Mouse (Mus musculus): ENCODE data around the gene Tom1l2. TPM values are rescaled to one million over a fixed set of nuclear protein-coding genes. Genes with fewer than 3 reads are reported as not detected.

Gene Tom1l2
- polyA plus RNA-seq (2016; fragmentation: Nextera tagmentation; extraction: Ambion mirVana) = 12.6 and 18.9 TPM in 2 replicates

GRCm38 (mm10) chr11:60352559-60353411 lies at the start of gene Tom1l2, which contains the start of gene Drc3:
Gene Tom1l2, minus strand, starts transcription at chr11:60352905.
Gene Drc3, plus strand, starts transcription at chr11:60353329.
- Histone ChIP-seq H3K9me3 (replicated peaks) (no peaks in the 10 kb centered on the region), H3K27me3 (ENCODE audit: low read depth, poor library complexity, severe bottlenecking) (no peaks in the 10 kb centered on the region), H3K27ac (peak within 1 kb of the TSS; percentile 79), H3K4me1 (peaks cover 19% of the 10 kb centered on the region), H3K4me3 (peak within 1 kb of the TSS; percentile 81), H3K36me3 (no peaks in the 10 kb centered on the region)
- peak; percentile 98 for DNase-seq (ENCODE audit: low spot score)
- under 1% methylated on average over 57 of the region's 57 CpGs for WGBS

GRCm38 (mm10) chr11:60397172-60397571 lies 44.5 kb upstream of the Tom1l2 start:
- no peak overlapping the region for H3K4me3 ChIP-seq
- H3K9me3 ChIP-seq (replicated peaks) = no peaks in the 10 kb centered on the region
- H3K36me3 ChIP-seq = peaks cover 31% of the 10 kb centered on the region
- H3K27ac ChIP-seq = no peak overlapping the region
- 84% methylated on average over 2 of the region's 2 CpGs for WGBS
- no peak for DNase-seq (ENCODE audit: low spot score)
- H3K27me3 ChIP-seq (ENCODE audit: low read depth, poor library complexity, severe bottlenecking) = no peaks in the 10 kb centered on the region
- H3K4me1 ChIP-seq = no peaks in the 10 kb centered on the region

- WGBS = 86% methylated on average over 6 of the region's 6 CpGs
- no peak overlapping the region for H3K27ac ChIP-seq
- no peaks in the 10 kb centered on the region for H3K9me3 ChIP-seq (replicated peaks)
- no peak overlapping the region for H3K4me3 ChIP-seq
- no peaks in the 10 kb centered on the region for H3K4me1 ChIP-seq
- DNase-seq (ENCODE audit: low spot score) = no peak
- peaks cover 25% of the 10 kb centered on the region for H3K36me3 ChIP-seq
- no peaks in the 10 kb centered on the region for H3K27me3 ChIP-seq (ENCODE audit: low read depth, poor library complexity, severe bottlenecking)
Observed at GRCm38 (mm10) chr11:60396546-60396945, 43.8 kb upstream of the Tom1l2 start.

GRCm38 (mm10) chr11:60391346-60391745 lies 38.6 kb upstream of the Tom1l2 start:
- WGBS = 86% methylated on average over 6 of the region's 6 CpGs
- Histone ChIP-seq H3K4me3 (no peak overlapping the region), H3K36me3 (no peaks in the 10 kb centered on the region), H3K27ac (no peak overlapping the region), H3K27me3 (ENCODE audit: low read depth, poor library complexity, severe bottlenecking) (no peaks in the 10 kb centered on the region), H3K9me3 (replicated peaks) (no peaks in the 10 kb centered on the region), H3K4me1 (no peaks in the 10 kb centered on the region)
- DNase-seq (ENCODE audit: low spot score) = no peak

GRCm38 (mm10) chr11:60387944-60388343 lies 35.2 kb upstream of the Tom1l2 start:
- Histone ChIP-seq H3K9me3 (replicated peaks) (no peaks in the 10 kb centered on the region), H3K4me1 (peaks cover 15% of the 10 kb centered on the region), H3K27ac (no peak overlapping the region), H3K4me3 (no peak overlapping the region), H3K27me3 (ENCODE audit: low read depth, poor library complexity, severe bottlenecking) (peaks cover 21% of the 10 kb centered on the region; the same call in 1 of the 2 replicates), H3K36me3 (no peaks in the 10 kb centered on the region)
- no peak for DNase-seq (ENCODE audit: low spot score)
- 85% methylated on average over 2 of the region's 2 CpGs for WGBS

- no peak overlapping the region for H3K27ac ChIP-seq
- DNase-seq (ENCODE audit: low spot score) = no peak
- no peaks in the 10 kb centered on the region for H3K36me3 ChIP-seq
- peaks cover 21% of the 10 kb centered on the region; the same call in 1 of the 2 replicates for H3K27me3 ChIP-seq (ENCODE audit: low read depth, poor library complexity, severe bottlenecking)
- peaks cover 15% of the 10 kb centered on the region for H3K4me1 ChIP-seq
- no peak overlapping the region for H3K4me3 ChIP-seq
- H3K9me3 ChIP-seq (replicated peaks) = no peaks in the 10 kb centered on the region
- 89% methylated on average over 5 of the region's 5 CpGs for WGBS
Observed at GRCm38 (mm10) chr11:60385946-60386345, 33.2 kb upstream of the Tom1l2 start.

GRCm38 (mm10) chr11:60384762-60385421 lies 32.2 kb upstream of the Tom1l2 start:
- no peak for DNase-seq (ENCODE audit: low spot score)
- peaks cover 15% of the 10 kb centered on the region for H3K4me1 ChIP-seq
- peak overlapping the region; percentile 31 for H3K4me3 ChIP-seq
- peaks cover 21% of the 10 kb centered on the region; the same call in 1 of the 2 replicates for H3K27me3 ChIP-seq (ENCODE audit: low read depth, poor library complexity, severe bottlenecking)
- H3K27ac ChIP-seq = peak overlapping the region; percentile 51; the same call in 1 of the 2 replicates
- H3K36me3 ChIP-seq = no peaks in the 10 kb centered on the region
- H3K9me3 ChIP-seq (replicated peaks) = no peaks in the 10 kb centered on the region
- 8% methylated on average over 16 of the region's 16 CpGs for WGBS

GRCm38 (mm10) chr11:60383518-60383917 lies 30.8 kb upstream of the Tom1l2 start:
- Histone ChIP-seq H3K4me3 (no peak overlapping the region), H3K4me1 (peaks cover 15% of the 10 kb centered on the region), H3K27ac (no peak overlapping the region), H3K27me3 (ENCODE audit: low read depth, poor library complexity, severe bottlenecking) (peaks cover 21% of the 10 kb centered on the region; the same call in 1 of the 2 replicates), H3K9me3 (replicated peaks) (no peaks in the 10 kb centered on the region), H3K36me3 (no peaks in the 10 kb centered on the region)
- DNase-seq (ENCODE audit: low spot score) = no peak
- WGBS = 90% methylated on average over 6 of the region's 6 CpGs

- Histone ChIP-seq H3K27me3 (ENCODE audit: low read depth, poor library complexity, severe bottlenecking) (no peaks in the 10 kb centered on the region), H3K9me3 (replicated peaks) (no peaks in the 10 kb centered on the region), H3K27ac (no peak overlapping the region), H3K4me3 (no peak overlapping the region), H3K4me1 (0 out of 2 replicates have a peak, but pooled peaks cover 4% of the 10 kb centered on the region), H3K36me3 (no peaks in the 10 kb centered on the region)
- 87% methylated on average over 6 of the region's 6 CpGs for WGBS
- DNase-seq (ENCODE audit: low spot score) = no peak
Observed at GRCm38 (mm10) chr11:60374481-60374880, 21.8 kb upstream of the Tom1l2 start.

- Histone ChIP-seq H3K4me3 (no peak overlapping the region), H3K27ac (no peak overlapping the region), H3K9me3 (replicated peaks) (no peaks in the 10 kb centered on the region), H3K4me1 (peaks cover 23% of the 10 kb centered on the region), H3K27me3 (ENCODE audit: low read depth, poor library complexity, severe bottlenecking) (no peaks in the 10 kb centered on the region), H3K36me3 (no peaks in the 10 kb centered on the region)
- no peak for DNase-seq (ENCODE audit: low spot score)
- WGBS = 88% methylated on average over 13 of the region's 13 CpGs
Observed at GRCm38 (mm10) chr11:60370431-60370830, 17.7 kb upstream of the Tom1l2 start.

GRCm38 (mm10) chr11:60369448-60369847 lies 16.7 kb upstream of the Tom1l2 start:
- H3K27ac ChIP-seq = no peak overlapping the region

GRCm38 (mm10) chr11:60368909-60369308 lies 16.2 kb upstream of the Tom1l2 start:
- no peak for DNase-seq (ENCODE audit: low spot score)
- Histone ChIP-seq H3K27ac (no peak overlapping the region), H3K4me3 (no peak overlapping the region), H3K9me3 (replicated peaks) (no peaks in the 10 kb centered on the region), H3K36me3 (no peaks in the 10 kb centered on the region), H3K27me3 (ENCODE audit: low read depth, poor library complexity, severe bottlenecking) (no peaks in the 10 kb centered on the region), H3K4me1 (peaks cover 20% of the 10 kb centered on the region)
- 73% methylated on average over 4 of the region's 4 CpGs for WGBS

More at GRCm38 (mm10) chr11:60369448-60369847, 16.7 kb upstream of the Tom1l2 start:
- Histone ChIP-seq H3K9me3 (replicated peaks) (no peaks in the 10 kb centered on the region), H3K27me3 (ENCODE audit: low read depth, poor library complexity, severe bottlenecking) (no peaks in the 10 kb centered on the region), H3K4me1 (peaks cover 20% of the 10 kb centered on the region), H3K4me3 (no peak overlapping the region), H3K36me3 (no peaks in the 10 kb centered on the region)
- DNase-seq (ENCODE audit: low spot score) = no peak
- WGBS = 58% methylated on average over 4 of the region's 4 CpGs

GRCm38 (mm10) chr11:60367256-60367655 lies 14.6 kb upstream of the Tom1l2 start:
- 76% methylated on average over 3 of the region's 3 CpGs for WGBS
- Histone ChIP-seq H3K27me3 (ENCODE audit: low read depth, poor library complexity, severe bottlenecking) (no peaks in the 10 kb centered on the region), H3K9me3 (replicated peaks) (no peaks in the 10 kb centered on the region), H3K4me1 (peaks cover 20% of the 10 kb centered on the region), H3K36me3 (no peaks in the 10 kb centered on the region), H3K4me3 (no peak overlapping the region), H3K27ac (no peak overlapping the region)
- no peak for DNase-seq (ENCODE audit: low spot score)

Data from limb, embryonic 10.5 days (tissue).